Mouse (Mus musculus) hindbrain, embryonic 13.5 days (tissue): ENCODE results near the gene Ldha. TPM values are rescaled to one million over a fixed set of nuclear protein-coding genes. Genes with fewer than 3 reads are reported as not detected.
"Not testable (repeated sequence)": the region's sequence is repeated elsewhere in the genome, so short reads cannot be mapped to it uniquely, and the experiment has no call there.

Experiments used
- ATAC-seq: fragments of 200-750 bp; cut with Nextera tagmentation; 2 replicates; pipeline ENCODE4 v1.8.0; 2017; ENCODE audit warnings: moderate TSS enrichment; ENCODE audit not compliant: low FRiP score
- H3K27ac ChIP-seq: fragments of 300-500 bp; sonication (generic); 2 replicates; pipeline ENCODE4 v1.5.1; 2015; ENCODE audit warnings: inconsistent platforms, mild to moderate bottlenecking, moderate library complexity
- H3K27me3 ChIP-seq: fragments of 300-500 bp; sonication (generic); 2 replicates; pipeline ENCODE4 v1.6.1; 2015; ENCODE audit warnings: mild to moderate bottlenecking, inconsistent platforms
- H3K36me3 ChIP-seq: fragments of 300-500 bp; sonication (generic); 2 replicates; pipeline ENCODE4 v1.6.1; 2015; ENCODE audit warnings: mild to moderate bottlenecking, inconsistent platforms
- H3K4me1 ChIP-seq: fragments of 300-500 bp; sonication (generic); replicated peaks from 2 replicates; pipeline ENCODE4 v1.6.1; 2015; ENCODE audit warnings: inconsistent platforms
- H3K4me2 ChIP-seq: fragments of 300-500 bp; sonication (generic); 2 replicates; pipeline ENCODE4 v1.6.1; 2015; ENCODE audit warnings: inconsistent platforms, mild to moderate bottlenecking, moderate library complexity
- H3K4me3 ChIP-seq: fragments of 300-500 bp; sonication (generic); 2 replicates; pipeline ENCODE4 v1.5.1; 2015; ENCODE audit warnings: mild to moderate bottlenecking, inconsistent platforms
- H3K9ac ChIP-seq: fragments of 300-500 bp; sonication (generic); 2 replicates; pipeline ENCODE4 v1.6.1; 2015; ENCODE audit warnings: mild to moderate bottlenecking, inconsistent platforms
- H3K9me3 ChIP-seq: fragments of 300-500 bp; sonication (generic); 2 replicates; pipeline ENCODE4 v1.6.1; 2016; ENCODE audit warnings: inconsistent platforms
- WGBS: fragments of 180-500 bp; shearing (Covaris S2); methylation state at CpG from one replicate; pipeline ENCODE4 v1.1.7; 2015; 5-methylcytosine and 5-hydroxymethylcytosine counted together
- polyA plus RNA-seq: library from polyadenylated mRNA; unstranded; fragments of >200 nt; fragmentation: Nextera tagmentation; extraction: Ambion mirVana; gene quantifications from 2 replicates; pipeline ENCODE4 v1.2.1, GENCODE M21; 2015

The Ldha gene
- polyA plus RNA-seq, 1 experiment from 2014 or later = 535 TPM

DNA sequence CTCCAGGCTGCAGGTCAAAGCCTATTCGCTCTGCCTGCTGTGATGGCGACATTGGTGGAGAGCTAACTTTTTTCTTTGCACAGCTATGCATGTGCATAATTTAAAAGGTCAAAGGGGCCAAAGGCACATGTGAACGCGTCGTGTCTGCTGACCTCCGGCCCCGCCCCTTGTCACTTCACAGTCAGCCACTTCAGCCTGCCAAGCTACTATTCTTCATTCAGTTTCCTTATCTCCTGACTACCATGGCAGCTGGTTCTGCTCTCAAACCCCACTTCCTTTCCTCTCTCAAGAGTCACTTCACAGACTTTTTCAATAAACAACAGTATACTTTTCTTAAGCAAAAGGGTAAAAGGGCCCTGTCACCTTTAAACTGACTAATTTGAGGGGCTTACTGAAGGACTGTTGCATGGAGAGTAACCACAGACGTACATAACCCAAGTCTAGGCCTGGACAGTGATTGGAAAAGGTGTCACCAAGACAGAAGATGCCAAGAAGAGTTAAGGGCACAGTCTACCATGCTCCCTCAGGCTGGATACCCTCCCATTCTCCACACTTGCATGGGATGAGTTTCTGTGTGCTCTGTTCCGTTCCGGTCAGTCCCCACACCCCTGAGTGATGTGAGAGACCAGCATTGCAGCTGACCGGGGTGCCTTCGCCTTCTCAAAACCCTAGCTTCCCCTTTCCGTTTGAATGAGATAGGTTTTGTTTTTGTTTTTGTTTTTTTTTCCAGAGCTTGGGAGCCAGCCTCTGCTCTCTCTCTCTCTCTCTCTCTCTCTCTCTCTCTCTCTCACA is 10.3 kb upstream of the Ldha start:
- 56% methylated on average over 13 of the region's 13 CpGs for WGBS
- no peaks in the 10 kb centered on the region for H3K27me3 ChIP-seq
- no peak for ATAC-seq

DNA sequence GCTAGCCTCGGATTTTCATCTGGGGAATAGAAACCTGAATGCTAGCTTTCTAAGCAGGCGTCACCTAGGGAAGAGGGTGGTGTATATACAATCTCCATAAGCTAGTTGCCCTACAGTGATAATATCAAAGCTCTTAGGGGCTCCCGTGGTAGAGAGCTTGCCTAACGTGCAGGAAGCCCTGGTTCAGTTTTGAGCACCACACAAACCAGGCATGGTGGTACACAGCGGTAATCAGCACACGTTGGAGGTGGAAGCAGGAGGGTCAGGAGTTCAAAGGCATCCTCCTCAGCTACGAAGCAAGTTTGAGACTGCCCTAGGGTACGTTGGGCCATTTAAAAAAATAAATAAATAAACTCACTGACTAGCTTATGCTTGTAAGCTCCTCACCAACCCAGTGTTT is 9.6 kb upstream of the Ldha start:
- H3K4me1 ChIP-seq = peaks cover 9% of the 10 kb centered on the region
- H3K9ac ChIP-seq = no peak overlapping the region
- no peak overlapping the region for H3K27ac ChIP-seq
- no peak overlapping the region for H3K4me3 ChIP-seq
- H3K9me3 ChIP-seq = no peaks in the 10 kb centered on the region
- no peak for ATAC-seq
- no peak overlapping the region for H3K4me2 ChIP-seq
- no peaks in the 10 kb centered on the region for H3K27me3 ChIP-seq
- H3K36me3 ChIP-seq = no peaks in the 10 kb centered on the region
- WGBS = 82% methylated on average over 8 of the region's 8 CpGs

More for the DNA sequence above, 10.3 kb upstream of the Ldha start:
- Histone ChIP-seq H3K36me3 (no peaks in the 10 kb centered on the region), H3K4me2 (no peak overlapping the region), H3K9ac (no peak overlapping the region), H3K27ac (no peak overlapping the region), H3K9me3 (no peaks in the 10 kb centered on the region), H3K4me1 (peaks cover 9% of the 10 kb centered on the region), H3K4me3 (no peak overlapping the region)

DNA sequence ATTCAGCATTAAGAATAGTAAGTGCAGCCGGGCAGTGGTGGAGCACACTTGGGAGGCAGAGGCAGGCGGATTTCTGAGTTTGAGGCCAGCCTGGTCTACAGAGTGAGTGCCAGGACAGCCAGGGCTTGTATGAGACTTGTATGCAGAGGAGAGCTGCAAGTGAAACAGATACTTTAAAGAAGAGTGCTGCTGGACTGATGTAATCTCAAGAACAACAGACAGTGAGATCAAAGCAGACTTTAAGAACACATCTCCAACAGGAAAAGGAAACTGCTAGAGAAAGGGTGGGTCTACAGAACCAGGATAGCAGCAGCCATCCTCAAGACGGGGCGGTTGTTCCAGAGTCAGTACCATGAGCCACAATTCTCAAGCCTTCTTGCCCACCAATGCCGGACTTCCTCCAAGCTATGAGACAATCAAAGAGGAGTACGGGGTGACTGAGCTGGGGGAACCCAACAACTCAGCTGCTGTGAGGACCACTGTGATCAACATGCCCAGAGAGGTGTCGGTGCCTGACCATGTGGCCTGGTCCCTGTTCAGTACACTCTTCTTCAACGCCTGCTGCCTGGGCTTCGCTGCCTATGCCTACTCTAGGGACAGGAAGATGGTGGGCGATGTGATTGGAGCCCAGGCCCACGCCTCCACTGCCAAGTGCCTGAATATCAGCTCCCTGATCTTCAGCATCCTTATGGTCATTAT is 9.0 kb upstream of the Ldha start:
- H3K4me1 ChIP-seq, H3K27ac ChIP-seq, H3K27me3 ChIP-seq, H3K9me3 ChIP-seq, H3K4me2 ChIP-seq, H3K9ac ChIP-seq, ATAC-seq, H3K4me3 ChIP-seq, H3K36me3 ChIP-seq: not testable (repeated sequence)
- 95% methylated on average over 11 of the region's 11 CpGs for WGBS

DNA sequence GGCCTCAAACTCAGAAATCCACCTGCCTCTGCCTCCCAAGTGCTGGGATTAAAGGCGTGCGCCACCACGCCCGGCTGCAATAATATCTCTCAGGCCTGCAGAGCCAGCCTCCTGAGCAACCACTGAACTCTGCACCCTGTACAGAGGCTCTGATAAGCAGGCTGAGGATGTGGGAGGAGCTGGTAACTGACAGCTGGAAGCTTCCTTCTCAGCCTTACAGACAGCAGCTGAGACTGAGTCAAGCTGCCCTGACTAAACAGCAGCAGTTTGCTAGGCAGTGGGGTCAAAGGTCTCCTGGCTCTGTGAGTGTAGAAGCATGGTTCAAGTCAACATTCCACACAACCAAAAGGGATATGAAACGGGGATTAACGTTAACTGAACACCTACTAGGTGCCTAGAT is 8.0 kb upstream of the Ldha start:
- Histone ChIP-seq H3K36me3 (no peaks in the 10 kb centered on the region), H3K4me3 (no peak overlapping the region), H3K9ac (no peak overlapping the region), H3K4me1 (peaks cover 16% of the 10 kb centered on the region), H3K9me3 (no peaks in the 10 kb centered on the region), H3K27me3 (no peaks in the 10 kb centered on the region), H3K4me2 (no peak overlapping the region), H3K27ac (no peak overlapping the region)
- WGBS = 76% methylated on average over 6 of the region's 6 CpGs
- ATAC-seq = no peak

DNA sequence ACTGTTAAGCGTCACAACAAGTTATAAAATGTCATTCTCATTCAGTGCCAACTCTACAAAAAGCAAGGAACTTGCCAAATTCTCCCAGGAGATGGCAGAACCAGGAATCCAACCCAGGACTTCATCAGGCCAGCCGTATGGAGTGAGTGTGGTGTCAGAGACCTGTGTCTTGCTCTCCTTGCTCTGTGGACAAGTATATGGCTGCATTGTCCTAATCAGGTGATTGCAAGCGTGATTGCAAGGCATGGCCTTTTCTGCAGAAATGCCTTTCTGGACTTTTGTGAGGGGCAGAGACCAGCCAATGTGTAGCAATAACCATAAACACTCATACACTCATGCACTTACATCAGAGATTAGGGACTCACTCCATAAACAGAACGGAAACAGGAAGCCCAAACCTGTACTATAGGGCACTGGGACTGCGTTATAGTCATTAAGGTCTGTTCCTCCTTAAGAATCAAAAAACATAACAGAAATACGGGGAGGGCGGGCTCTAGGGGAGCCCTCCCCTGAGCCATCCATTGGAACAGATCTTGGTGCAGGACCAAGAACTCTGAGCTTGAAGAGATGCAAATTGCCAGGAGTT is 7.5 kb upstream of the Ldha start:
- Histone ChIP-seq H3K4me1 (peaks cover 21% of the 10 kb centered on the region), H3K9ac (no peak overlapping the region), H3K27ac (no peak overlapping the region), H3K4me3 (no peak overlapping the region), H3K27me3 (no peaks in the 10 kb centered on the region), H3K36me3 (no peaks in the 10 kb centered on the region), H3K4me2 (no peak overlapping the region), H3K9me3 (no peaks in the 10 kb centered on the region)
- WGBS = 89% methylated on average over 7 of the region's 7 CpGs
- no peak for ATAC-seq

DNA sequence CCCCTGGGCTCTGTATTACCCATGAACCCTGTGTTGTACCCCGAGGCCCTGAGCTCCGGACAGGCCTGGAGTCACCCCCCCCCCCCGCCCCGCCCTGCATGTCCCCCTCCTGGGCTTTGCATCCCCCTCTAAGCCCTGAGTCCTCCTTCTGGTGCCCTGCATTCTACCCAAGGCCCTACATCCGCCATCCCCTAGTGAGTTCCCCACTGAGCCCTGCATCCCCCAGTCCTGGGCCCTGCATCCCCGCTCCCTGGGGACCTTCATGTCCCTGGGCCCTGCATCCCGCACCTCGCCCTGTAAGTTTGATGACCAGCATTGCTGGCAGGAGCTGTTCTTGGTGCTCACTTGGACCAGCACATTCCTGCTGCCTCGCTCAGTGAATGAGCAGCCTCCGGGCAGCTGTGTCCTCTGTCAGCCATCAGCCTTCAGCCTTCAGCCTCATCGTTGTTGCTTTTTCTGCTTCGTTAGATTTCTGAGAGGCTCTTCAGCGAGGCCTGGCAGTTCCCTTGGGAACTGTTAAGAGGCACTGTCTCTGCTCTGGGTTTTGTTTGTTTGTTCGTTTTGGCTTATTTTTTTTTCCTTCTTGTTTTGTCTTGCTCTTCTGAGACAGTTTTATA is 6.2 kb upstream of the Ldha start:
- 20% methylated on average over 11 of the region's 14 CpGs for WGBS
- no peaks in the 10 kb centered on the region for H3K9me3 ChIP-seq
- peaks cover 29% of the 10 kb centered on the region for H3K4me1 ChIP-seq
- H3K4me3 ChIP-seq = no peak overlapping the region
- 0 out of 2 replicates have a peak, but pooled peaks cover 3% of the 10 kb centered on the region for H3K27me3 ChIP-seq
- H3K27ac ChIP-seq = no peak overlapping the region; the same call in 1 of the 2 replicates
- 0 out of 2 replicates have a peak overlapping the region, but pooled peaks have one; percentile 49 for H3K9ac ChIP-seq
- H3K36me3 ChIP-seq = no peaks in the 10 kb centered on the region
- no peak overlapping the region for H3K4me2 ChIP-seq
- ATAC-seq = 0 out of 2 replicates have a peak, but pooled peaks have one; percentile 9

DNA sequence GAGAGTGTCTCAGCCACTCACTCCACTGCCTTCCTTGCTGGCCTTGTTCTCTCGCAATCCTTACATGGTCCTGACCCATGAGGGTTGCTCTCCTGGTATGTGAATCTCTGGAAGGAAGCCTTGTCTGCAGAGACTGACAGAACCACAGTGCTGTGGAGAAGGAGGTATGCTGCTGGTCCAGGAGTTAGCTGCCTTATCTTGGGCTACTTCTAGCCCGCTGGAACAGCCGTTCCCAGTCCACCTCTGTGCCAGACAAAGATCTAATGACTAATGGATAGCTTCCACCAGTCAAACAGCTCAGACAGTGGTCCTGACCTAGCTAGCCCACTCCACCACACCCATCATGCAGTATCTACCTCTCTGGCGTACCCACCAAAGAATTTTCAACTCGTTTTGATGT is 4.9 kb upstream of the Ldha start:
- peaks cover 14% of the 10 kb centered on the region for H3K27me3 ChIP-seq
- no peak overlapping the region for H3K27ac ChIP-seq
- no peaks in the 10 kb centered on the region for H3K9me3 ChIP-seq
- H3K4me1 ChIP-seq = peaks cover 29% of the 10 kb centered on the region
- WGBS = 79% methylated on average over 5 of the region's 5 CpGs
- no peak overlapping the region for H3K4me3 ChIP-seq
- no peak overlapping the region for H3K9ac ChIP-seq
- no peak overlapping the region for H3K4me2 ChIP-seq
- ATAC-seq = no peak
- no peaks in the 10 kb centered on the region for H3K36me3 ChIP-seq

DNA sequence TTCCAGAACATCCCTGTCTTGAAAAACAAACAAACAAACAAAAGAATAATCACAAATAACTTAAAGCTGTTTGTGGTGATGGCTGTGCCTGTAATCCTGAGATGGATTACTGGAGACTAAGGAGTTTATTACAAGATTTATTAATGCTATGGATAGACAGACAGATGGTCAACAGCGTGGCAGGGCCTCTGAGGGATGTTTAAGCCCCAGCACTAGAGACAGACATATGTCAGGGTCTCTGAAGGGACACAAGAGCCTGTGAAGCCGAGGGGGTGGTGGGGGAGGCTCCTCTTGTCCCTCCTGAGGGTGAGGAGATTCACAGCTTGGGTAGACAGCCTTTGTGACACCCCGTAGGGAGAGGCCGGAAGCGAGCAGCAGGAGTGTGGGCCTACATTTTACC is 4.2 kb upstream of the Ldha start:
- peaks cover 16% of the 10 kb centered on the region for H3K27me3 ChIP-seq
- H3K4me3 ChIP-seq = no peak overlapping the region
- H3K27ac ChIP-seq = no peak overlapping the region
- WGBS = 39% methylated on average over 5 of the region's 5 CpGs
- no peak for ATAC-seq
- no peaks in the 10 kb centered on the region for H3K9me3 ChIP-seq
- no peak overlapping the region for H3K9ac ChIP-seq
- H3K4me1 ChIP-seq = peaks cover 29% of the 10 kb centered on the region
- H3K36me3 ChIP-seq = no peaks in the 10 kb centered on the region
- H3K4me2 ChIP-seq = no peak overlapping the region

DNA sequence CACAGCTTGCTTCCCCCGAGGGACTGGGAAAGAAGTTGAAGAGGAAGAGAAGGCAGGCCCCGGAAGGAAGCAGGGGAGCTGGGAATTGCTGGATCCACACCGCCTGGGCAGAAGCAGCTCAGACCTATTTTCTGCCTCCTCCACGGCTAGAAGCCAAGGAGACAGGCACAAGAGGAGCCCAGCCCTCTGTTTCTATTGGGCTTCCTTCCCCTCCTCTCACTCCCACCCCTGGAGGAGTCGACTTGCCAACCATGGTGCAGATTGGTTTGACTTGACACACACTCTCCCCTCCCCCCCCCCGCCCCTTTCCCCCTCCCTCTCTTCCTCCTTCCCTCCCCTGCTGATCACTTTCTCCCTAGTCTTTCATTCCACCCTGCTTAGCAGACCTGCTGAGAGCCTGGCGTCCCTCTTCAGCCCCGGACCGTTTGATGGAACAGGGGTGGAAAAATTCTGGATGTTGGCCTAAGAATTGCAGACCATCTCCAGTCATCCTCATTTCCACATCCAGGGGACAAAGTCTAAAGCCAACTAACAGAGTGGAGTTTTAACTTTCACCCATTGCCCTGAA is 3.1 kb upstream of the Ldha start:
- no peaks in the 10 kb centered on the region for H3K36me3 ChIP-seq
- peak overlapping the region; percentile 62 for H3K27ac ChIP-seq
- H3K27me3 ChIP-seq = peaks cover 20% of the 10 kb centered on the region
- 2% methylated on average over 8 of the region's 9 CpGs for WGBS
- ATAC-seq = peak; percentile 36; the same call in 1 of the 2 replicates
- no peak overlapping the region for H3K4me2 ChIP-seq
- peaks cover 29% of the 10 kb centered on the region for H3K4me1 ChIP-seq
- H3K9ac ChIP-seq = no peak overlapping the region
- H3K9me3 ChIP-seq = no peaks in the 10 kb centered on the region
- no peak overlapping the region for H3K4me3 ChIP-seq

DNA sequence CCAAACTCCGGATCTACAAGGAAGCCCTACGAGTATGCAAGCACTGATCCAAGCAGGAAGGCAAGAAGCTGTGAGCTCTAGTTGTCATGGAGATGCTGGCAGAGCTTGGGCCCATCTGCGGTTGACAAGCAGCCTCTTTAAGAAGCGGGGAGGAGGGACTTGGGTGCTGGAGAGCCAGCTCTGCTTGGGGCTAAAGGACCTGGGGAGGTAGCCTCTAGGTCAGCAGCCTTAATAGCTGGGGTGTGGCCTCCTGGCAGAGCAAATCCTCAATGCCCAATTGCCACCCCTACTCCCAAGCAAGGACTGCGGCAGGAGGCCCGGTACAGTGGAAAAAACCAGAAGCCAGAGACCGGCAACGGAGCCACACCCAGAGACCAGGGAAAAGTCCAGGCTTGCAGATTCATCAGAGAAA is 2.4 kb upstream of the Ldha start:
- peak; percentile 43; the same call in 1 of the 2 replicates for ATAC-seq
- Histone ChIP-seq H3K4me2 (peak overlapping the region; percentile 32), H3K27ac (0 out of 2 replicates have a peak overlapping the region, but pooled peaks have one; percentile 62), H3K9ac (no peak overlapping the region), H3K36me3 (no peaks in the 10 kb centered on the region), H3K4me3 (no peak overlapping the region), H3K9me3 (no peaks in the 10 kb centered on the region), H3K4me1 (peaks cover 29% of the 10 kb centered on the region), H3K27me3 (peaks cover 23% of the 10 kb centered on the region)
- WGBS = 8% methylated on average over 8 of the region's 8 CpGs

DNA sequence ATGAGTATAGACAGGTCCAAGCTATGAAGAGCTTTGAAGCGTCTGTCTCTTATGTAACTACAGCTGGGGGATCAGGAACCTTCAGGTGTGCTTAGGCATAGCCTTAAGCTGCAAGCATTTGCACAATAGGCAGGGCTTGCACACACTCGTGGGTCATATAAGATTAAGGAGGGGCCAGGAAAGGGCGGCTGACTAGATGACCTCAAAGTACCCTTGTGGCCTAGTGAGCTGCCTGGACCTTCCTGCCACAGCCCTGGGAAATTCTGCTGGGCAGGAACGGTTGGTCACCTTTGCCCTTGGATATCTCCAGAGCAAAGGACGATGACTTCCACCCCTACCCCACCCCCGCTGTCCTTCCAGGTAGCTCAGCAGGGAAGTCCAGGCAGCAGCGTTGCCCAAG is 1.8 kb upstream of the Ldha start:
- no peak for ATAC-seq
- Histone ChIP-seq H3K4me1 (peaks cover 29% of the 10 kb centered on the region), H3K27me3 (peaks cover 27% of the 10 kb centered on the region), H3K9ac (no peak overlapping the region), H3K4me3 (no peak overlapping the region), H3K27ac (no peak overlapping the region), H3K9me3 (no peaks in the 10 kb centered on the region), H3K36me3 (no peaks in the 10 kb centered on the region), H3K4me2 (no peak overlapping the region)
- 38% methylated on average over 7 of the region's 7 CpGs for WGBS

DNA sequence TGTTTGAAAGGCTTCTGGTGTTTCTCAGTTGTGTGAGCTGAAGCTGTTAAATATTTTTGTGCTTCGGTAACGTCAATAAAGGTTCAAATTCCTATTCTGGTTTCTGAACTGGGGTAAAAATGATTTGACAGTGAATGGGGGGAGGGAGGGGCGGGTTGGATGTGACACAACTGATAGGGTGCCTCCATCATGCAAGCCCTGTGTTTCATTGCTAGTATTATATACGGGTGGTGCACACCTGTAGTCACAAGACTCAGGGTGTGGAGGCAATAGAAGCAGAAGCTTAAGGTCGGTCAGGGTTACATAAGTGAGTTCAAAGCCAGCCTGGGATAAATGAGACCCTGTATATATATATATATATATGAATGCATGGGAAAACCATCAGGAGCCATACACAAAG is 1.4 kb upstream of the Ldha start:
- WGBS = 75% methylated on average over 5 of the region's 5 CpGs
- no peak overlapping the region for H3K27ac ChIP-seq
- peaks cover 29% of the 10 kb centered on the region for H3K4me1 ChIP-seq
- no peak for ATAC-seq
- H3K4me2 ChIP-seq = no peak overlapping the region
- H3K4me3 ChIP-seq = no peak overlapping the region
- peaks cover 27% of the 10 kb centered on the region for H3K27me3 ChIP-seq
- no peaks in the 10 kb centered on the region for H3K36me3 ChIP-seq
- no peak overlapping the region for H3K9ac ChIP-seq
- H3K9me3 ChIP-seq = no peaks in the 10 kb centered on the region
